Mouse (Mus musculus): ENCODE results near the gene Rbm45.

DNA sequence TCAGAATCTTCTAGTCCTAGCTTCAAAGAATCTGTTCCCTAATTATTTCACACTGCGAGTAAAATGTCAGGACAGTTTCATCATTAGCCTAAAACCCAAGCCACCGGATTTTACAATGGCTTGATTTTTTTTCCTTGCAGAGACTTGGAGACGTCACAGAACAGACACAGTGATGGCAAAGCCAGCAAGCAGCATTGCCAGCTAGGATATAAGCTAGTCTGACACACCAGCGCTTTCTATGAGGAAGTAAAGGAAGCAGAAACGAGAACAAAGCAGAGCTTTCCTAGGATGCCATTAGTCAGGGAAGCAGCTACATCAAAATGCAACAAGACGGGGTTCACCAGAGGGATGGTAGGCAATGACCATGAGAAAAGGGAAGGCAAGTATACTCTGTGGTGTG, 21.9 kb upstream of the Rbm45 start:
- TF ChIP-seq CTCF (conservative IDR thresholded peaks at IDR 0.05; ENCODE audit: insufficient read depth, insufficient read length, low read depth, low read length) (no peak), POLR2A (IDR thresholded peaks at IDR 0.05; ENCODE audit: low read depth, low read length) (no peak)
